Mouse (Mus musculus) brain, embryonic 14.5 days (tissue): Measurements from ENCODE around the gene Cd44.

Experiments
- CTCF ChIP-seq: fragments of 200-500 bp; IDR thresholded peaks from 2 replicates; pipeline ENCODE4 v1.5.1; 2012; ENCODE audit warnings: inconsistent platforms, mild to moderate bottlenecking, moderate library complexity, borderline replicate concordance; ENCODE audit not compliant: insufficient read depth, insufficient read length; ENCODE audit errors: extremely low read depth
- POLR2A ChIP-seq: fragments of 200-500 bp; IDR thresholded peaks from 2 replicates; pipeline ENCODE4 v1.6.1; 2012; ENCODE audit warnings: mild to moderate bottlenecking, inconsistent platforms, borderline replicate concordance; ENCODE audit not compliant: poor library complexity, insufficient read depth, insufficient read length, severe bottlenecking; ENCODE audit errors: extremely low read depth

GRCm38 (mm10) chr2:102864695-102865353 is 36.6 kb downstream of the Cd44 start:
- no peak for TF ChIP-seq CTCF
- TF ChIP-seq POLR2A: no peak
